Mouse (Mus musculus): ENCODE measurements around the gene Nexn.

DNA sequence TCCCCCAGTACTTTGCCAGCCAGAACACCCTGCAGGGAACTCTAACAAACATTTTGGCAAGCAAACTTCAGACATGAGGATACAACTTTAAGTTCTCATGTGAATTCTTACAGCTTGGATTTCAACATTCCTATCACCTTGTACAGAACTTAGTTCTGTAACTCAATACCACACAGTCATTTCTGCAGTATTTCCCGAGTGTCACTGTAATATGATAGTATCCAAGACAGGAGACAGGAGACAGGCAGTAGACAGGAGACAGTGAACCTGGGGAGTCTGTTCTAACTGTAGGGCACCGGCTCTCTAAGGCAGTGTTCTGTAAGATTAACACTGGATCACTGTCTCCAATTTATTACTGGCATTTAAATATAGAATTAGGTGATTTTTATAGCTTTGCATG, 12.3 kb upstream of the Nexn start:
- TF ChIP-seq CTCF (IDR thresholded peaks at IDR 0.05; ENCODE audit: extremely low read depth, insufficient read depth, low read length) (no peak), POLR2A (IDR thresholded peaks at IDR 0.05; ENCODE audit: extremely low read depth, insufficient read depth, low read length) (no peak)
